20 mouse cellular contexts compared by ENCODE assay signal in the genomic region with DNA sequence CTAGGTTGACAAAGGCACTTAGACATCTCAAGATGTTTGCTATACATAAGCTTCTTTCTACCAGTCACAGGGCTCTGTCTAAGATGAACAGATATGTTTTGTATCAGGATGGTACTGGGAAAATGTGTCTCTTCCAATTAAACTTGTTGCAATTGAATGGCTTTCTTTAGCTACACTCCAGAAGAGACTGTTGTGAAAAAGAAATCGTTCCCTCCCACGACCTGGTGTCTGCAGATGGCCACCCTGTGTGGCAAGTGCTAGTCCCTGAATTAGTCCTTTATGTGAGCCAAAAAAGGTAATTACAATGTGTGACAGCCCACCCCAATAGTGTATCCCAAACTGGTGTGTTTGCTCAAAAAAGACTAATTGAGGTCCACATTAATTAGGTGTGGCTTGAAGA.
DNase-seq lines count a peak whose midpoint lies in the region; ATAC-seq and TF ChIP-seq lines count a peak whose summit lies in the region.
"Had no signal": no experiment of that assay in that cellular context is flagged by ENCODE, and none has a peak within 500 bp of the region (broad histone marks: within the 10 kb centered on the region; RNA-seq: fewer than 3 reads in every experiment).

No protein-coding gene starts in this region.

- H3K27ac ChIP-seq in left cerebral cortex, adult 2 months: no peak overlapping the region; the same call in 1 of the 2 replicates
- H3K27ac ChIP-seq: embryonic facial prominence, embryonic 10.5 days; forebrain, embryonic 15.5 days; gastrocnemius, adult 2 months; hindbrain, embryonic 13.5 days; hindbrain, postnatal 0 days had no signal

- peak; percentile 71 for ATAC-seq in frontal cortex, adult (ENCODE audit: low TSS enrichment)
- ATAC-seq: activated CD4-positive, CD25-positive, alpha-beta regulatory T cell, adult 4 months; forebrain, embryonic 15.5 days; hindbrain, postnatal 0 days; Patski had no signal

- intact Hi-C loops in left cerebral cortex, adult 2 months (cut with DNase I): no loop called here
- intact Hi-C loops in gastrocnemius, postnatal 14 days (cut with DNase I; ENCODE audit: low total_unique reads): no loop called here

- no peak for DNase-seq in frontal cortex, postnatal 10 days (ENCODE audit: low spot score in 2 of 2)
- DNase-seq in left cerebral cortex, adult 9 months (ENCODE audit: low spot score in 2 of 2): peak; percentile 16 to 46
- DNase-seq in left cerebral cortex, adult 2 months (ENCODE audit: extremely low spot score in 1 of 2, low spot score in 2 of 2): no peak
- DNase-seq in testis, postnatal 10 days (ENCODE audit: low spot score): peak; percentile 7
- no peak for DNase-seq in testis, postnatal 14 days (ENCODE audit: low spot score)
- no peak for DNase-seq in gastrocnemius, postnatal 14 days
- DNase-seq: adrenal gland, postnatal 14 days; cerebellum, adult 18-20 months; cerebellum, adult 9-11 months; cerebellum, postnatal 36 days; gastrocnemius, adult 2 months; gastrocnemius, postnatal 36 days; heart, postnatal 10 days had no signal

- H3K4me3 ChIP-seq in left cerebral cortex, adult 2 months: no peak overlapping the region
- H3K4me3 ChIP-seq: embryonic facial prominence, embryonic 10.5 days; forebrain, embryonic 15.5 days; gastrocnemius, adult 2 months; hindbrain, embryonic 13.5 days had no signal

- no peak for TF ChIP-seq CTCF in left cerebral cortex, adult 2 months (IDR thresholded peaks at IDR 0.05)

Comparison
In these comparisons a context has a peak if more than half of its experiments do, and no peak if none do; other contexts are left out.
1. DNase-seq: peak in left cerebral cortex, adult 9 months (2 of 2) and testis, postnatal 10 days (single experiment); none in frontal cortex, postnatal 10 days (0 of 2), left cerebral cortex, adult 2 months (0 of 2), testis, postnatal 14 days (single experiment) and gastrocnemius, postnatal 14 days (single experiment).